Mouse (Mus musculus) ovary, postnatal 10 days (tissue): ENCODE measurements around the gene Dmgdh.

Source experiments
- DNase-seq: peaks from one replicate; pipeline ENCODE4 v3.0.0; 2022; ENCODE audit warnings: low spot score

Gene Dmgdh

GRCm38 (mm10) chr13:93772861-93773260 is 98.6 kb downstream of the Dmgdh start:
- no peak for DNase-seq

- DNase-seq = no peak
These were observed 99.6 kb downstream of the Dmgdh start for GRCm38 (mm10) chr13:93773704-93774315.

GRCm38 (mm10) chr13:93782823-93783222 is 108.6 kb downstream of the Dmgdh start:
- no peak for DNase-seq

GRCm38 (mm10) chr13:93785329-93785728 is 111.1 kb downstream of the Dmgdh start:
- DNase-seq = no peak

- no peak for DNase-seq
These were observed 111.8 kb downstream of the Dmgdh start for GRCm38 (mm10) chr13:93786051-93786450.

- DNase-seq = no peak
These were observed 113.4 kb downstream of the Dmgdh start for GRCm38 (mm10) chr13:93787647-93788046.

GRCm38 (mm10) chr13:93792945-93793642 is 118.9 kb downstream of the Dmgdh start:
- no peak for DNase-seq

GRCm38 (mm10) chr13:93793643-93794182 is 119.5 kb downstream of the Dmgdh start:
- DNase-seq = no peak

GRCm38 (mm10) chr13:93797011-93797600 is 122.9 kb downstream of the Dmgdh start:
- no peak for DNase-seq
